Mouse (Mus musculus): ENCODE results near the gene Ccdc3. TPM values are rescaled to one million over a fixed set of nuclear protein-coding genes. Genes with fewer than 3 reads are reported as not detected.

Ccdc3 gene
- polyA plus RNA-seq, 1 experiment, result not detected

DNA sequence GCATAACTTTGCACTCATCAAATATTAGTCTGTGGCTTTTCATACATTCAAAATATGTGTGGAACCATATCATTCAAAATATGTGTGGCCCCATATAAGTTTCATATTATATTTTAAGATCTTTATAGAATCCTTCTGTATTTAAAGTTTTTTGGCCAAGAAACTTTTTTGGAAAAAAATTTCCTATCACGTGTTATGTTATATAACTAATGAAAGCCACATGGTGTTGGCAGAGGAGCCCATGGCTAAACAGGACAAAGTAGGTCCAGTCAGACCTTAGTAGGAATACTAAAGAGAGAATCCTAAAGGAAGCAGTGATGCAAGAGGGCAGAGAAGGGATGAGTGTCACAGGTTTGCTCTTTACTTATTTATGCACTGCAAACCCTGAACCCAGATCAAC lies 65.6 kb downstream of the Ccdc3 start:
- TF ChIP-seq FLI1 (IDR thresholded peaks at IDR 0.05; ENCODE audit: low read length), result no peak
- no peak overlapping the region for H3K4me3 ChIP-seq (replicated peaks)

GRCm38 (mm10) chr2:5204941-5205340 lies 67.4 kb downstream of the Ccdc3 start:
- no peak for TF ChIP-seq FLI1 (IDR thresholded peaks at IDR 0.05; ENCODE audit: low read length)
- TF ChIP-seq GATA1 (IDR thresholded peaks at IDR 0.05; ENCODE audit: borderline replicate concordance, low read length), result no peak
- no peaks in the 10 kb centered on the region for H3K4me1 ChIP-seq
- H3K27me3 ChIP-seq (replicated peaks), result no peaks in the 10 kb centered on the region
- H3K9me3 ChIP-seq, result no peaks in the 10 kb centered on the region
- no peaks in the 10 kb centered on the region for H3K36me3 ChIP-seq (replicated peaks; ENCODE audit: low read length)
- H3K4me3 ChIP-seq (replicated peaks), result no peak overlapping the region

More for the DNA sequence above, 65.6 kb downstream of the Ccdc3 start:
- Histone ChIP-seq H3K4me1 (no peaks in the 10 kb centered on the region), H3K36me3 (replicated peaks; ENCODE audit: low read length) (no peaks in the 10 kb centered on the region), H3K27me3 (replicated peaks) (no peaks in the 10 kb centered on the region), H3K9me3 (no peaks in the 10 kb centered on the region)

DNA sequence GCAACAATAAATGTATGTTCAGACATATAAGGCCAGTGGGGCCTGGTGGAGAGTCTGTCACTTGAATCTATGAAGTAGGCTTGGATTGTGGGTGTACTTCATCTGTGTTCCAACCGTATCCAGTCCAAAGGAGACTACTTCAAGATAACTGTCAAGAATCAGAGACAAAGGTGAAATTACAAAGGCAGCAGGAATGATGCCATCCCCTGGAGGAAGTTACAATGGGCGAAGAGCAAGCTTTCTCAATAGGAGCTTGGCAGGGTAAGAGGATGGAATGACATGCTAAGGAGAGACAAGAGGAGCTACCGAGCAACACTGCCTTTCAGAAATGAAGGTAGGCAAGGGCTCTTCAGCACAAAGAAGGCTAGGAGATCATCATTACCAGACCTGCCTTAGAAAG lies 69.1 kb downstream of the Ccdc3 start:
- Histone ChIP-seq H3K9me3 (no peaks in the 10 kb centered on the region), H3K4me1 (no peaks in the 10 kb centered on the region), H3K36me3 (replicated peaks; ENCODE audit: low read length) (no peaks in the 10 kb centered on the region), H3K4me3 (replicated peaks) (no peak overlapping the region), H3K27me3 (replicated peaks) (no peaks in the 10 kb centered on the region)
- TF ChIP-seq FLI1 (IDR thresholded peaks at IDR 0.05; ENCODE audit: low read length) (no peak), GATA1 (IDR thresholded peaks at IDR 0.05; ENCODE audit: borderline replicate concordance, low read length) (no peak)

- H3K27me3 ChIP-seq (replicated peaks), result peaks cover 3% of the 10 kb centered on the region
- no peaks in the 10 kb centered on the region for H3K36me3 ChIP-seq (replicated peaks; ENCODE audit: low read length)
- H3K4me3 ChIP-seq (replicated peaks), result no peak overlapping the region
- no peaks in the 10 kb centered on the region for H3K4me1 ChIP-seq
- TF ChIP-seq FLI1 (IDR thresholded peaks at IDR 0.05; ENCODE audit: low read length), result no peak
- TF ChIP-seq GATA1 (IDR thresholded peaks at IDR 0.05; ENCODE audit: borderline replicate concordance, low read length), result no peak
- H3K9me3 ChIP-seq, result peaks cover 8% of the 10 kb centered on the region; the same call in 1 of the 2 replicates
These were observed 77.0 kb downstream of the Ccdc3 start for GRCm38 (mm10) chr2:5214581-5214980.

GRCm38 (mm10) chr2:5215252-5215815 lies 77.8 kb downstream of the Ccdc3 start:
- TF ChIP-seq GATA1 (IDR thresholded peaks at IDR 0.05; ENCODE audit: borderline replicate concordance, low read length) (no peak), FLI1 (IDR thresholded peaks at IDR 0.05; ENCODE audit: low read length) (no peak)

GRCm38 (mm10) chr2:5219206-5219605 lies 81.6 kb downstream of the Ccdc3 start:
- H3K36me3 ChIP-seq (replicated peaks; ENCODE audit: low read length), result no peaks in the 10 kb centered on the region
- no peak overlapping the region for H3K4me3 ChIP-seq (replicated peaks)
- H3K4me1 ChIP-seq, result no peaks in the 10 kb centered on the region
- TF ChIP-seq GATA1 (IDR thresholded peaks at IDR 0.05; ENCODE audit: borderline replicate concordance, low read length) (no peak), FLI1 (IDR thresholded peaks at IDR 0.05; ENCODE audit: low read length) (no peak)
- H3K27me3 ChIP-seq (replicated peaks), result peaks cover 3% of the 10 kb centered on the region
- H3K9me3 ChIP-seq, result peaks cover 8% of the 10 kb centered on the region; the same call in 1 of the 2 replicates

More at GRCm38 (mm10) chr2:5215252-5215815, 77.8 kb downstream of the Ccdc3 start:
- Histone ChIP-seq H3K4me1 (no peaks in the 10 kb centered on the region), H3K4me3 (replicated peaks) (no peak overlapping the region), H3K27me3 (replicated peaks) (peaks cover 3% of the 10 kb centered on the region), H3K9me3 (peaks cover 8% of the 10 kb centered on the region; the same call in 1 of the 2 replicates), H3K36me3 (replicated peaks; ENCODE audit: low read length) (no peaks in the 10 kb centered on the region)

DNA sequence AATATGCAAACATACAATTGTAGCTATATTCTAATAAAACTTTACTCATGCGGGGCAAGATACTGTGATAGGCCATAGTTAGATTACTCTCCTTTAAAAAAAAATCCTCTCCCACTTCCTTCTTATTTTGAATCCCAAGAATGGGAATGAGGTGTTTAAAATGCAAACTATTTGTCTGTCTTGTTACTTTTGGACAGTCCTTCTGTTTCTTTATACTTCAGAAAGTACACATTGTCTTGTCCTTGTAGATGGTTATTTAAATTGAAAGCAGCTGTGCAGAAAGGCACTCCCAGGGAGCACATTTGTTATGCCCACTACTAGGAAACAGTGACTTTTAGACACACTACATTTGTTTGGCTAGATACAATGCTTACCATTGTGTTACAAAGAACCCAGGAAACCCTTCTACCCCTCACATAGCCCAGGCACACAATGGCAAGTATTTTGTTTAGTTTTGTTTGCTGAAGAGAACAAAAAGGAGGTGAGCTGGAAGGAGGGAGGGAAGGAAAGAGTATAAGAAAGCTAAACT lies 82.3 kb downstream of the Ccdc3 start:
- H3K9me3 ChIP-seq, result peaks cover 8% of the 10 kb centered on the region; the same call in 1 of the 2 replicates
- H3K4me3 ChIP-seq (replicated peaks), result no peak overlapping the region
- peaks cover 3% of the 10 kb centered on the region for H3K27me3 ChIP-seq (replicated peaks)
- no peaks in the 10 kb centered on the region for H3K4me1 ChIP-seq
- TF ChIP-seq GATA1 (IDR thresholded peaks at IDR 0.05; ENCODE audit: borderline replicate concordance, low read length) (no peak), FLI1 (IDR thresholded peaks at IDR 0.05; ENCODE audit: low read length) (no peak)
- no peaks in the 10 kb centered on the region for H3K36me3 ChIP-seq (replicated peaks; ENCODE audit: low read length)

DNA sequence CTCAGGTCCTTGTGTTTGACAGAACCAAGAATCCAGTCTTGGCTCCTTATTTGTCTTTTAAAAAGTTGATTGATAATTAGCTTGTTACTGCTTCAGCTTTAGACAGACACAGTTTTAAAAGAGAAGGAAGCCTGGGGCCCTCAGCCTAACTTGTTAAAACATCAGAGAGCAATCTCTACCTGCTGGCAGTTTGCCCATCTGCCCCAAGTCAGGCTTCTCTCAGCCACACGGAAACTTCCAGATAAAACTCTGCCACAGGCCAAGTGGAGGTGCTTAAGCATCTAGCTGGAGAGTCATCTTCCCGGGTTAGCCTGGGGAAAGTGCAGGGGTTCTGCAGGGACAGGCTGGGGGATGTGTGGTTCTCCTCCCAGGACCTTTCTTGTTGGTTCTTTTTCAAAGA lies 85.0 kb downstream of the Ccdc3 start:
- Histone ChIP-seq H3K36me3 (replicated peaks; ENCODE audit: low read length) (no peaks in the 10 kb centered on the region), H3K27me3 (replicated peaks) (no peaks in the 10 kb centered on the region), H3K4me3 (replicated peaks) (no peak overlapping the region), H3K9me3 (peaks cover 4% of the 10 kb centered on the region; the same call in 1 of the 2 replicates), H3K4me1 (no peaks in the 10 kb centered on the region)
- TF ChIP-seq GATA1 (IDR thresholded peaks at IDR 0.05; ENCODE audit: borderline replicate concordance, low read length) (no peak), FLI1 (IDR thresholded peaks at IDR 0.05; ENCODE audit: low read length) (no peak)

DNA sequence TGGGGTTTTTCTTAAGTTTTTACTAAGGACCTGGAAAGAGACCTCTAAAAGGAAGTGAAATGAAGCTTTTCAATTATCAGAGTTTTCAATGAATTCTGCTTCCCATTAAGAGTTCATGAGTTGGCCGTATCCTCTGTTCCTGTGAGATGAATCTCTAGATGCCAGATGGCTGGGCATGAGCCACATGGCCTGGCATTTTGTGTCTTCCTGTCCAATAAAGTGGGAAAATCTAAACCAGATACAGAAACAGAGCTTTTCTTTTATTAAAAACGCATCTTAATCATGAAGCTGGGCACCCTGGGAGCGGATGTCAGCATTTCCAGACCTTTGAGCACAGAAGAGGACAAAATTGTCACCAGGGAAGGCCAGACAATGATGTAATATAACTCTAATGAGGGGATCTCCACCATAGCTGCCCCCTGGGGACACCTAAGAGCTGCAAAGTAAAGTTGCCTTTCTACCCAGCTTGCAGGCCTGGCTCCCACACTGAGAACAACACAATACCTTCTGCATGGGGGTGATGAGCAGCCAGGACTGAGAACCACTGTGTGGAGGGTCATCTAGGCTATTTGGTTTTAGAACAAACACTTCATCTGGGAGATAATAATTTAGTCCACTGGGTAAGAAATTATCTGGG lies 99.4 kb downstream of the Ccdc3 start:
- Histone ChIP-seq H3K4me1 (no peaks in the 10 kb centered on the region), H3K36me3 (replicated peaks; ENCODE audit: low read length) (no peaks in the 10 kb centered on the region), H3K9me3 (no peaks in the 10 kb centered on the region), H3K4me3 (replicated peaks) (no peak overlapping the region), H3K27me3 (replicated peaks) (no peaks in the 10 kb centered on the region)
- TF ChIP-seq GATA1 (IDR thresholded peaks at IDR 0.05; ENCODE audit: borderline replicate concordance, low read length) (no peak), FLI1 (IDR thresholded peaks at IDR 0.05; ENCODE audit: low read length) (no peak)

GRCm38 (mm10) chr2:5237870-5238269 lies 100.3 kb downstream of the Ccdc3 start:
- no peaks in the 10 kb centered on the region for H3K4me1 ChIP-seq
- H3K4me3 ChIP-seq (replicated peaks), result no peak overlapping the region
- H3K27me3 ChIP-seq (replicated peaks), result no peaks in the 10 kb centered on the region
- TF ChIP-seq GATA1 (IDR thresholded peaks at IDR 0.05; ENCODE audit: borderline replicate concordance, low read length) (no peak), FLI1 (IDR thresholded peaks at IDR 0.05; ENCODE audit: low read length) (no peak)
- H3K36me3 ChIP-seq (replicated peaks; ENCODE audit: low read length), result no peaks in the 10 kb centered on the region
- H3K9me3 ChIP-seq, result no peaks in the 10 kb centered on the region
